Mouse (Mus musculus) olfactory bulb, adult 2 months (tissue): ENCODE results near the gene Adgre5.

Experiments
- CTCF ChIP-seq: fragments of 200-500 bp; IDR thresholded peaks from 2 replicates; pipeline ENCODE4 v1.5.1; 2012; ENCODE audit warnings: low read depth, mild to moderate bottlenecking, low read length, moderate library complexity; ENCODE audit not compliant: insufficient read depth
- POLR2A ChIP-seq: fragments of 200-500 bp; IDR thresholded peaks from 2 replicates; pipeline ENCODE4 v1.6.1; 2012; ENCODE audit warnings: mild to moderate bottlenecking, low read depth, low read length, moderate library complexity; ENCODE audit not compliant: insufficient read depth

GRCm38 (mm10) chr8:83680603-83681002 lies 60.5 kb downstream of the Adgre5 start:
- TF ChIP-seq POLR2A = no peak
- TF ChIP-seq CTCF = no peak
